Mouse (Mus musculus) granulocyte monocyte progenitor cell, adult 5-6 weeks (primary cell): ENCODE data around the gene Krtap27-1. TPM values are rescaled to one million over a fixed set of nuclear protein-coding genes. Genes with fewer than 3 reads are reported as not detected.

Experiments used
- total RNA-seq, 2 experiments: library from RNA; stranded (forward) in 1 of 2; stranded (reverse) in 1 of 2; fragments of 200-712, 200-1000 nt in 1 of 2; fragments of >200 nt in 1 of 2; fragmentation: Nextera tagmentation in 1 of 2; gene quantifications; 2 replicates each; pipeline ENCODE4 v1.2.3; 2014 to 2017

Gene Krtap27-1
- total RNA-seq, 2 experiments from 2014 or later, result not detected

Other genes starting within 250 kb of the Krtap27-1 start
- gene Cldn17, start 164.7 kb downstream of the Krtap27-1 start, total RNA-seq (2014; fragmentation: Nextera tagmentation), result not detected in 2 replicates
- not detected in 2 replicates for gene Cldn17, start 164.7 kb downstream of the Krtap27-1 start, total RNA-seq (2017)
- not detected in 2 replicates for gene Cldn8, start 108.5 kb downstream of the Krtap27-1 start, total RNA-seq (2014; fragmentation: Nextera tagmentation)
- gene Cldn8, start 108.5 kb downstream of the Krtap27-1 start, total RNA-seq (2017), result not detected in 2 replicates
- not detected in 2 replicates for gene Krtap24-1, start 59.4 kb downstream of the Krtap27-1 start, total RNA-seq (2014; fragmentation: Nextera tagmentation)
- gene Krtap24-1, start 59.4 kb downstream of the Krtap27-1 start, total RNA-seq (2017), result not detected in 2 replicates
- gene 2310079G19Rik, start 44.0 kb downstream of the Krtap27-1 start, total RNA-seq (2014; fragmentation: Nextera tagmentation), result not detected in 2 replicates
- not detected in 2 replicates for gene 2310079G19Rik, start 44.0 kb downstream of the Krtap27-1 start, total RNA-seq (2017)
- not detected in 2 replicates for gene Krtap26-1, start 23.9 kb downstream of the Krtap27-1 start, total RNA-seq (2014; fragmentation: Nextera tagmentation)
- gene Krtap26-1, start 23.9 kb downstream of the Krtap27-1 start, total RNA-seq (2017), result not detected in 2 replicates
- not detected in 2 replicates for gene 2310061N02Rik, start 36.3 kb upstream of the Krtap27-1 start, total RNA-seq (2014; fragmentation: Nextera tagmentation)
- not detected in 2 replicates for gene 2310061N02Rik, start 36.3 kb upstream of the Krtap27-1 start, total RNA-seq (2017)
- not detected in 2 replicates for gene Krtap13-1, start 57.2 kb upstream of the Krtap27-1 start, total RNA-seq (2014; fragmentation: Nextera tagmentation)
- not detected in 2 replicates for gene Krtap13-1, start 57.2 kb upstream of the Krtap27-1 start, total RNA-seq (2017)
- gene Krtap13, start 80.0 kb upstream of the Krtap27-1 start, total RNA-seq (2014; fragmentation: Nextera tagmentation), result not detected in 2 replicates
- gene Krtap13, start 80.0 kb upstream of the Krtap27-1 start, total RNA-seq (2017), result not detected in 2 replicates
- gene 2310034C09Rik, start 87.2 kb upstream of the Krtap27-1 start, total RNA-seq (2014; fragmentation: Nextera tagmentation), result not detected in 2 replicates
- gene 2310034C09Rik, start 87.2 kb upstream of the Krtap27-1 start, total RNA-seq (2017), result not detected in 2 replicates
- not detected in 2 replicates for gene 2310057N15Rik, start 102.5 kb upstream of the Krtap27-1 start, total RNA-seq (2014; fragmentation: Nextera tagmentation)
- not detected in 2 replicates for gene 2310057N15Rik, start 102.5 kb upstream of the Krtap27-1 start, total RNA-seq (2017)
- gene Gm5965, start 106.2 kb upstream of the Krtap27-1 start, total RNA-seq (2014; fragmentation: Nextera tagmentation), result not detected in 2 replicates
- gene Gm5965, start 106.2 kb upstream of the Krtap27-1 start, total RNA-seq (2017), result not detected in 2 replicates
- gene Gm20741, start 140.5 kb upstream of the Krtap27-1 start, total RNA-seq (2014; fragmentation: Nextera tagmentation), result not detected in 2 replicates
- not detected in 2 replicates for gene Gm20741, start 140.5 kb upstream of the Krtap27-1 start, total RNA-seq (2017)
- gene Krtap15, start 148.5 kb upstream of the Krtap27-1 start, total RNA-seq (2014; fragmentation: Nextera tagmentation), result not detected in 2 replicates
- gene Krtap15, start 148.5 kb upstream of the Krtap27-1 start, total RNA-seq (2017), result not detected in 2 replicates
- not detected in 2 replicates for gene Krtap14, start 154.5 kb upstream of the Krtap27-1 start, total RNA-seq (2014; fragmentation: Nextera tagmentation)
- not detected in 2 replicates for gene Krtap14, start 154.5 kb upstream of the Krtap27-1 start, total RNA-seq (2017)
- not detected in 2 replicates for gene Krtap19-1, start 197.7 kb upstream of the Krtap27-1 start, total RNA-seq (2014; fragmentation: Nextera tagmentation)
- gene Krtap19-1, start 197.7 kb upstream of the Krtap27-1 start, total RNA-seq (2017), result not detected in 2 replicates
- not detected in 2 replicates for gene Krtap19-2, start 202.6 kb upstream of the Krtap27-1 start, total RNA-seq (2014; fragmentation: Nextera tagmentation)
- not detected in 2 replicates for gene Krtap19-2, start 202.6 kb upstream of the Krtap27-1 start, total RNA-seq (2017)
- gene Krtap19-3, start 206.4 kb upstream of the Krtap27-1 start, total RNA-seq (2014; fragmentation: Nextera tagmentation), result not detected in 2 replicates
- gene Krtap19-3, start 206.4 kb upstream of the Krtap27-1 start, total RNA-seq (2017), result not detected in 2 replicates
- not detected in 2 replicates for gene Krtap19-4, start 213.4 kb upstream of the Krtap27-1 start, total RNA-seq (2014; fragmentation: Nextera tagmentation)
- gene Krtap19-4, start 213.4 kb upstream of the Krtap27-1 start, total RNA-seq (2017), result not detected in 2 replicates
- not detected in 2 replicates for gene Krtap19-5, start 224.8 kb upstream of the Krtap27-1 start, total RNA-seq (2014; fragmentation: Nextera tagmentation)
- not detected in 2 replicates for gene Krtap19-5, start 224.8 kb upstream of the Krtap27-1 start, total RNA-seq (2017)